Mouse (Mus musculus) heart, adult 2 months (tissue): ENCODE results near the gene Zfp580.

ENCODE experiments used
- EP300 ChIP-seq: fragments of 200-500 bp; IDR thresholded peaks from 2 replicates; pipeline ENCODE4 v1.6.1; 2011; ENCODE audit warnings: low read depth, low read length, control low read depth; ENCODE audit not compliant: insufficient read depth
- POLR2A ChIP-seq: fragments of 200-500 bp; IDR thresholded peaks from 2 replicates; pipeline ENCODE4 v1.6.1; 2011; ENCODE audit warnings: mild to moderate bottlenecking, low read depth, low read length, control low read depth; ENCODE audit not compliant: insufficient read depth

- TF ChIP-seq POLR2A = no peak
- no peak for TF ChIP-seq EP300
These were observed 36.5 kb downstream of the Zfp580 start for GRCm38 (mm10) chr7:5087886-5088285.
